Mouse (Mus musculus): Measurements from ENCODE around the gene Tor1aip2.
A peak's percentile ranks its signal among the peaks of the same experiment; 100 is the strongest.

GRCm38 (mm10) chr1:156040731-156041401, 5.7 kb downstream of the Tor1aip2 start:
- peak; percentile 76; the same call in 1 of the 2 replicates for TF ChIP-seq POLR2A (IDR thresholded peaks at IDR 0.05; ENCODE audit: borderline replicate concordance, low read depth, low read length)
- no peak for TF ChIP-seq CTCF (IDR thresholded peaks at IDR 0.05; ENCODE audit: low read depth, low read length)
